Mouse (Mus musculus) T-cell, adult 2 months (primary cell): ENCODE measurements around the gene Extl2.
A peak's percentile ranks its signal among the peaks of the same experiment; 100 is the strongest.

Experiments
- DNase-seq: peaks from one replicate; pipeline ENCODE4 v3.0.0; 2022; ENCODE audit warnings: low spot score

Extl2 gene

GRCm38 (mm10) chr3:116006978-116007940 lies at the start of gene Extl2, which contains the start of gene Slc30a7:
Gene Extl2, plus strand, starts transcription at chr3:116007462.
Gene Slc30a7, minus strand, starts transcription at chr3:116007406.
- DNase-seq, result peak; percentile 51

DNA sequence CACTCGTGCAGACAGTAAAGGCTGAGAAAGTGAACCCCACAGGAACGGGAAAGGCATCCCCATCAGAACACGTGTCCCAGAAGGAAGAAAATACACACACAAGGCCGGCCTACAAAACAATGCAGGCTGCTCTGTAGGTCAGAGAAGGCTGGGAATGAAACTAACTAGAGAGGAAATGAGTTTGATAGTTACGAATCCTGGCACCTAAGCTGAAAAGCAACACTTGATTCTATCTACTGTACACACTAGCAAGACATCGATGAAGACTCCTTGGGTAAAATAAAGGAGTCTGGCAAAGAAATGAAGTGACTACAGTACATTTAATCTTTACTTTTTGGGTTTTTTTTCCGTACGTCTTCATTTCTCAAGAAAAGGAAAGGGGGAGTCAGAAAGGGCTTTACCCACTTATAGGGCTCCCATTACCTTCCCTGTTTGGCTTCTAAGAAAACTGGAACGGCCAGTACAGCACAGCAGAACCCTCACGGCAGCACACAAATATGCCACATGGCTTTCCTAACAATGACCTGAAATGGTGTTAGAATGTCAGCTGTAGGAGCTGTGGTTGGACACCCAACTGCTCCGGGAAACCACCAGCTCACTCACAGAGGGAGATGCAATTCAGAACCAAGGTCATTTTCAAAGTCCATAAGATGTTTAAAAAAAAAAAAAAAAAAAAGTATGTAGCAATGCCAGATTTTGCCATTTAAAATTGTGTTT lies 45.8 kb upstream of the Extl2 start:
- DNase-seq, result no peak

DNA sequence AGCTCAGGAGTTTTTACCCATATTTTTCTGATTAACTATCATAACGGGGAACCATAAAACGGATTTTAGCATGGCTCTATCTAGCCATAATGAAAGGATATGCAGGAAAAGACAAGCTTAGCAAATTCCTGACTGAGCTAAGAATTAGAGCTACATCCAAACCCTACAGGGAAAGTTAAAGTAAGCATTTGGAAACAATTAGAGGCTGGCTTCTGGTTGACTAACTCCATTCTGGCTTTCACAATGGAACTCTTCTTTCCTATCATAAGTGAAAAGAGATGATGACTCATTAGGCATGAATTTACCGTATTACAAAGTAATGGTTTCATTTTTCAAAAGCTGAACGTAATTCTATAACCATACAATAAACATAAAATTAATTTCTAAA lies 45.2 kb upstream of the Extl2 start:
- no peak for DNase-seq

DNA sequence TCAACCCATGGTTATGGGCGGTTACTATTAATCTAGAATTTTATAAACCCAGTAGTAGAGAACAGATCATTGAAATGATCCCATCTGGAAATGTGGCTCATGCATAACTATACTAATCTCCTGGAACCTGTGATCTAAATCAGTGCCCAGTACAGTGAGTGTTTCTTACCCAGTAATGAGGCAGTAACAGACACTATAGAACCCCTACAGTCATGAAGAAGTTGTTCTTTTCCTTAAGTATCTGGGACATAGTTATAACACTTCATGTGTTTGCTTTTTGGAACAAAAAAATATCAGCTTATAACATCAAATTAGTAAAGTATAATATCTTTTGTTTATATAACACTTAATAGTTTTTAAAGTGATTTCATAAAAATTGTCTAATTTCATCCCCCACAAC lies 43.7 kb upstream of the Extl2 start:
- DNase-seq, result no peak

GRCm38 (mm10) chr3:115964071-115964470 lies 43.2 kb upstream of the Extl2 start:
- DNase-seq, result no peak

DNA sequence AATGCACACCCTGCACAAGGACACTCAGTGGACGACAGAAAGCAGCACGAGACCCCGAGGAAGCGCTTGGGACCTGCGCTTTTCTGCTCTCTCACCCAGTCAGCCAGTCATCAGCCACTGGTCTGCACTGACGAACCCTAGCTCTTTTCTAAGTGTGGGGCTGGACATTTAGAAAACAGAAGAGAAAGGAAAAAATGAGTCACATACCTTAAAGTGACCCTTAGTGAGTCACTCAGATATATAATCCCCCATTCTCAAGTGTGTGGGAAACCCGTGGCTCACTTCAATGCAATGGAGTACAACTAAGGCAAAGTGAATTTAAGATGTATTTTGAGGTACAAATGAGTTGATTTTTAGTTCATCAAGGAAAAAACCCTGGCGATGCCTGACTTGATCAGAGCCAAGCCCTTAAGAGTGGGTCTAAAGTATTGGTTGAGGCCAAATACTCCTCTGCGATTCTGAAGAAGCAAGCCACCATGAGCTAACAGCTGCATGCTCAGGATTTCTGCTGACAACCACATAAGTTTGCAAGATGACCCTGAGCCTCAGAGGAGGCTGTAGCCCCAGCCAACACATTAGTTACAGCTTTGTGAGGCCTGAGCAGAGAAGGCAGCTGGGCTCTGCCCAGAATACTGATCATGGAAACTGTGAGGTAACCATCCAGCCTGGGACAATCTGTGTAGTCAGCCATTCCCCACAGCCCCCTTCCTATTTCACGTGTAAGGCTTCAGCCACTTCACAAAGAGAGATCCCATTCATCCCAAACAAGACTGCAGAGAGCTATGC lies 38.3 kb upstream of the Extl2 start:
- no peak for DNase-seq

DNA sequence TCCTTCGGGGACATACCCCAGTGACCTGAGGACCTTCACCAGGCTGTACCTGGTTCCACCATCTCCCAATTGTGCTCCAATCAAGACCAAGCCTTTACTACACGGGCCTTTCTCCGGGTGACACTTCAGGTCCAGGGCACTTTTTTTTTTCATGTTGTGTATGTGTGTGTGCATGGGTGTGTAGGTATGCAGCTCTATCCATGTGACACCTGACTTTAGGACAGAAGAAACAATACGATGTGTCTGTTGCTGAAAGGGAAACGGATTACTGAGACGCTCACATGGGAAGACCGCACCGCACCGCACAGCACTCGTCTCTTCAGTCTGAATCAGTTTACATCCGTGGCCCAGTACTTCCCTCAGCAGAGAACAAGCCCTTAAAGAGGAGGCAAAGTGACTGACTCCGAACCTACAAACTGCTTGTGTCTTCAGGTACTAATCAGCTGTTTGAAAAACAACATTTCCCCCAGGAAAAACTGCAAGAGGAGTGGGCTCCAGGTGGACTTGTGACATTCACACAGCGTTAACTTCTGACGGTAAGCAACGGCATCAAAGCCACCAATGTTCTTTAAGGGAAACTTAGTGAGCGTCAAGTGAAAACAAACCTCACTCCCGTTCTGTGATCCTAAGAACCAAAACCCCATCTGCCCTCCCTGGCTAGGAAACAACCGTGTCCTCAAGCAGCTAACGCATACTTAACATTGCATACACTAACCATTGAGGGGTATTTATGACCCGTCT lies 36.0 kb upstream of the Extl2 start:
- DNase-seq, result peak; percentile 61

DNA sequence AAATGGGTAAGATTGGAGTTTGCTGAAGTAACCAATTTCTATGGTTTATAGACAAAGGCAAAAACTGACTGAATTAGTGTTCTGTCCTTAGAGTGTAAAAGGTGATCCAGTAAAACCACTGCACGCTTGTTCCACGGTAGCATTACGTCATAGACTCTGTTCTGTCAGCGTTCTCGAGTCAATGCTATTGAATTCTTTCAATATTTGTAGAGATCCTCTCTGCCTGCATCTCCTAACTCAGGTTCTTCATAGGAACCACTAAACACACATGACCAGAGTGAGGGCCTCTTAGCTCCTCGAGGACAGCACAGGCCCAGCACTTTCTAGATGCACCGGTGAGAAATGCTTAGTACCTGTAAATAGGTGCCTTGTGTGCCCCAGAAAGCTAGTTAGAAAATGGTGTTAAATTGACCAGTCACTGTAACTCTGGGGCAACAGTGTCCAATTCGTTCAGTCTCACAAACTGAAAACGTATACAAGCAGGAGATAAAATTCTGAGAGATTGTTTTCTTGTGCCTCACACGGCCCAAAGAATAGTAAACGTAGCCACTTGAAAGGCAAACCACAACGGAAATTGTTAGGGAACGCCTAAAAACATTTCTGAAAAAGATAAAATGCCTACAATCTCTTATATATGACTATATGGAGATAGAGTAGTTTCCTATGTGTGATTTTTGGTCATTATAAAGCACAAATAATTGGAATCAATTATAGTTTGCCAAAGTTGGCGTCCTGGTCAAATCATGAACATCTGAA lies 35.2 kb upstream of the Extl2 start:
- peak; percentile 77 for DNase-seq

DNA sequence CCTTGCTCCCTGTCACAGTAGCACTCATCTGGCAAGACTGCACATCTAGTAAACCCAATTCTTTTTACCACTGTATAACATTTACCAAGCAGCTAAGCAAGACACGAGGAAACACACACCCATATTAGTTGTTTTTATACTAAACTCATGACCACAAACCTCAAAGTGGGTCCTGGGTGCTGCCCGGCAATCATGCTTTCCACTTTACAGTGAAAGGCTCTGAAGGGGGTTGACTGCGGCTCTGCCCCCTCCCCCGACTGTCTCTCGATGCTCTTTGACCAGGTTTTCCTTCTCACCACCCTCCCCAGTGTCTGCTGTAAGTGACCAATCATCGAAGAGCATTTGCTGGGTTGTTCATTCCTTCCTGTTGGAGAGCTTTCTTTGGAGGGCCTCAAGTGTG lies 33.0 kb upstream of the Extl2 start:
- peak; percentile 91 for DNase-seq

DNA sequence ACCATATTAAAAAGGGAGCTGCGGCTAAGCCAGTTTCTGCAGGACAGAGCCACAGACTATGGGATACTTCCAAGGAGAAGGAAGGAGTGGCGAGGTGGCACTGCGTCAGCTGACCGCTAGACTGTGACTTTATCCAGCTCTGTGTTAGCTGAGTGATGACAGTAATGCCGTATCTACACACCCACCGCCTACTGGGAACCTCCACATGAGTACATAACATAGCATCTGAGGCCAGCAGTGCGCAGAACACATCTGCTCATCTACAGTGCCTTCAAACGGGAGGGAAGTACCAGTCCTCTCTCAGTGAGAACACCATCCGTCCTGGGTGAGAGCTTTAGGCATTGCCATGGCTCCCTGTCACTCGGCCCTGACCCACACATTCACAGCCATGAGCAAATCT lies 32.3 kb upstream of the Extl2 start:
- DNase-seq, result peak; percentile 75

- DNase-seq, result no peak
Observed at GRCm38 (mm10) chr3:115979000-115979399, 28.3 kb upstream of the Extl2 start.

DNA sequence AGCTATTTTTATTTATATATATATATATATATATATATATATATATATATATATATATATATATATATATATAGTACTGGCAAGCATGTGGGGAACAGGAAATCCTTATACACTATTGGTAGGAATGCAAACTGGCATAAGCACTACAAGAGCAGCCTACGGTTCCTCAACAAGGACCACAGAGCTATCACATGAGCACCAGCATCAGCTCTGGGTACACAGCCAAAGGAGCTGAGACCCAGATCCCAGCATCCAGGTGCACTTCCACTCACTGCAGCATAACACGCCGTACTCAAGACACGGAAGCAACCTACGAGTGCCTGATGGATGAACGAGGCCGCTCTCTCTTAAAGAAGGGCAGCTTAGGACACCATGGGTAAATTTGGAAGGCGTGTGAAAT lies 24.0 kb upstream of the Extl2 start:
- DNase-seq, result no peak

DNA sequence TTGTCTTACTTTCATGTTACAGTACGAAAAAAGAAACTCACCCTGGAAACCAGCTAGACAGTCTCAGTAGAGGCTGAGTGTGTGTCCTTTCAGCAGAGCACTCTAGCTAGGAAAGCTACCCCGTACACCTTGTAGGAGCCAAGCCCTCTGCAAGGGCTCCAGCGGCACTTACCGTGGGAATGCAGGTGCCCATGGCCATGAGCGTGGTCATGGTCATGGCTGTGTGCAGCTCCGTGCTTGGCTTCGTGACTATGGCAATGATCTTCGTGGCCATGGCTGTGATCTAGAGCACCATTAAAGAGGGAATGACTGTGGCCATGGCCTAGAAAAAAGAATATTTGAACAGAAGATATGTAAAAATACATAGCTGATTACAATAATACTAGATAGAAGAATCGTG lies 22.6 kb upstream of the Extl2 start:
- DNase-seq, result no peak

GRCm38 (mm10) chr3:115985183-115985892 lies 21.9 kb upstream of the Extl2 start:
- DNase-seq, result no peak

DNA sequence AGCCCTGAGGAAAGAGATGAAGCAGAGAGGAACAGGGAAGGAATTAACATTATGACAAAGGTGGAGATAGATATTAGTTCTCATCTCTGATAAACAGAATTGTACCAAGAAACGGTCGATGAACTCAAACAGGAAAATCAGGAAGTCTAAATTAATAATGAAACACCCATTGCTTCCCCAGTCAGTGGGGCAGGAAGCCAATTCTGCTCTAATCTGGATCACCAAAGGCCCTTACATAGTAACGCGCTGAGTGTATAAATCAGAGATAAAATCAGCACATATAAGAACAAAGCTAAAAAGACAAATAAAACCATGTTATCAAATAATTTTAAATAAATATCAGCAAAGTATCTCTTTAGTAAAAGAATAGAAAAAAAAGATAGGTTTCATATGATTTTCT lies 15.2 kb upstream of the Extl2 start:
- DNase-seq, result no peak

DNA sequence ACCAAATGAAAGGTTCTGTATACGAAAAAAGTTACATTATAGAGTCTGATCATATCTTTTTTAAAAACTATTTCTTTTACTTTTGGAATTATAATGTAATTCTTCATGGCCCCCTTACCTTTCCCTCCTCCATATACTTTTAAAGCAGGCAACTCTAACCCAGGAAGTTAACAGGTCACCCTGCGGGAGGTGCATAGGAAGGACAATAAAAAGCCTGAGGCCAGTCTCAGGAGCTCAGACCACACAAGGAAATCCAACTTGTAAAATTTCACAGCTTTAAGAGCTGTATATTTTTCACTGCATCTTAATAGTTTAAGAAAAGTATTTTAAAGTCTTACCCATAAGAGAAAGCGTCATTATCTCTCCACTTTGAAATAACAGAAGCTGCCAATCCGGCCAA lies 14.7 kb upstream of the Extl2 start:
- DNase-seq, result no peak

- no peak for DNase-seq
Observed at GRCm38 (mm10) chr3:115993025-115993424, 14.2 kb upstream of the Extl2 start.

GRCm38 (mm10) chr3:115996929-115997328 lies 10.3 kb upstream of the Extl2 start:
- no peak for DNase-seq

DNA sequence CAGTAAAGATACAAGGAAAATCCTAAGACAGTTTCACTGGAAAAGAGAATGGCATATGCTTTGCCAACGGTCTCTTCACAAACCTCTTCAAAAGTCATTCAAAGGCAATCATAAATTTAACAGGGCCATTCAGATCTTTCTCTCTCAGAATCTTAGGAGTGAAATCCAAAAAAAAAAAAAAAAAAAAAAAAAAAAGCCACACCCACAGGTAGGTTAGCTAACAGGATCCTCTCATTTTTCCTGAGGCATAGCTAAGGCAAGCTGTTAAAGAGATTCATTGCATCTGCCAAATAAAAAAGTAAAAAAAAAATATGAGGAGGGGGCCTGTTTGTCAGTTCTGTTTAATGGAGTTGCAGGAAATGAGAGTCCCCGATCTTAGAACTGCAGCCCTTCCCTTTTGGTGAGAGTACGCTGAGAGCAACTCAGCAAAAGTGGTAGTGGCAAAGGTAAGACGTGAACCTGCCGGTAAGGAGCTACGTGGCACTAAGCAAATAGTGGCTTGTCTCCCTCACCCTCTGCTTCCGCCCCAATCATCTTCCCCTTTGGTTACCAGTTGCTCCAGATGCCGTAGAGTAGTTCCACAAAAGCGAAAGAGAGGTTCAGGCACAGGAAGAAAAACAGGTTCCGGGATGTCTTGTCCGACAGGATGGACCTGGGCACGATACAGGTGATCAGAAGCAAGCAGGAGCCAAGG lies 831 bp upstream of the Extl2 start:
- DNase-seq, result peak; percentile 76
